Mouse (Mus musculus): Measurements from ENCODE around the gene Six4. TPM values are rescaled to one million over a fixed set of nuclear protein-coding genes. Genes with fewer than 3 reads are reported as not detected.

The Six4 gene
- polyA plus RNA-seq, 1 experiment, result 4.9 TPM

GRCm38 (mm10) chr12:73050811-73051580 lies 62.3 kb downstream of the Six4 start:
- no peak overlapping the region for H3ac ChIP-seq (ENCODE audit: control insufficient read depth, insufficient read length)
- no peaks in the 10 kb centered on the region for H3K27me3 ChIP-seq (ENCODE audit: control insufficient read depth, insufficient read depth, insufficient read length)
- H3K36me3 ChIP-seq (ENCODE audit: control insufficient read depth, insufficient read depth), result no peaks in the 10 kb centered on the region
- peak overlapping the region; percentile 84 for H3K4me2 ChIP-seq (ENCODE audit: low read depth)
- peaks cover 32% of the 10 kb centered on the region for H3K79me2 ChIP-seq (ENCODE audit: control insufficient read depth, insufficient read depth)
- no peak for TF ChIP-seq TCF12 (IDR thresholded peaks at IDR 0.05; ENCODE audit: insufficient read depth, poor library complexity, severe bottlenecking)
- H3K4me3 ChIP-seq, result peak overlapping the region; percentile 85

- no peak overlapping the region for H3ac ChIP-seq (ENCODE audit: control insufficient read depth, insufficient read length)
- H3K4me3 ChIP-seq, result peak overlapping the region; percentile 85
- TF ChIP-seq REST (IDR thresholded peaks at IDR 0.05; ENCODE audit: insufficient read depth, insufficient read length) (no peak), MYOD1 (IDR thresholded peaks at IDR 0.05; ENCODE audit: control insufficient read depth in 1 of 3, insufficient read length in 2 of 3, low read depth in 2 of 3) (no peak), TCF12 (IDR thresholded peaks at IDR 0.05; ENCODE audit: insufficient read depth, poor library complexity, severe bottlenecking) (no peak), POLR2AphosphoS2 (IDR thresholded peaks at IDR 0.05; ENCODE audit: insufficient read length, low read depth) (no peak)
- no peaks in the 10 kb centered on the region for H3K27me3 ChIP-seq (ENCODE audit: control insufficient read depth, insufficient read depth, insufficient read length)
- H3K79me2 ChIP-seq (ENCODE audit: control insufficient read depth, insufficient read depth), result peaks cover 39% of the 10 kb centered on the region
- peak overlapping the region; percentile 84 for H3K4me2 ChIP-seq (ENCODE audit: low read depth)
- H3K36me3 ChIP-seq (ENCODE audit: control insufficient read depth, insufficient read depth), result no peaks in the 10 kb centered on the region
Observed at GRCm38 (mm10) chr12:73050305-73050704, 63.0 kb downstream of the Six4 start.

Other genes with a start within 250 kb of the Six4 start
- not detected for gene Six6, start 173.6 kb downstream of the Six4 start, polyA plus RNA-seq (2012; fragmentation: generic; extraction: Trizol)
- not detected for gene 4930447C04Rik, start 172.7 kb downstream of the Six4 start, polyA plus RNA-seq (2012; fragmentation: generic; extraction: Trizol)
- 71.7 TPM for gene Six1, start 59.6 kb downstream of the Six4 start, polyA plus RNA-seq (2012; fragmentation: generic; extraction: Trizol)
- 30.4 TPM for gene Mnat1, start 10.3 kb upstream of the Six4 start, polyA plus RNA-seq (2012; fragmentation: generic; extraction: Trizol)
- 8.0 TPM for gene Trmt5, start 173.3 kb upstream of the Six4 start, polyA plus RNA-seq (2012; fragmentation: generic; extraction: Trizol)
- 7.8 TPM for gene Slc38a6, start 173.3 kb upstream of the Six4 start, polyA plus RNA-seq (2012; fragmentation: generic; extraction: Trizol)